9 mouse cellular contexts compared by ENCODE assay signal in the genomic region with DNA sequence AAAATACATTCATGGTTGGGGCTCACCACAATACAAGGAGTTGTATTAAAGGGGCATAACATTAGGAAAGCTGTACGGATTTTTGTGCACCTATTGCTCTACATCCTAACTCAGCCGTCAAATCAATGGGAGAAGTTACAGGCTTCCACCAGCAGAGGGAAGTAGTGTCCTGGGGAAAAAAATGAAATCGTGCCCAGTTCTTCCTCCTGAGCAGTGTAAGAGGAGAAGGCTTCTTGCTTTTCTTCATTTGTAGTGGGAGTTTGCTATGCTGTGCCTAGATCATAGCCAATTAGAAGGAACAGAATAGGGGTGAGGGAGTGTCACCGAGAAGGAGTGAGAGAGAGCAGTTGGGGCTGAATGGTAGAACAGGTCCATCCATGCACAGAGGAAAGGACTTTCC.
DNase-seq lines count a peak whose midpoint lies in the region; ATAC-seq and TF ChIP-seq lines count a peak whose summit lies in the region.
"Had no signal": no experiment of that assay in that cellular context is flagged by ENCODE, and none has a peak within 500 bp of the region (broad histone marks: within the 10 kb centered on the region; RNA-seq: fewer than 3 reads in every experiment).

No protein-coding gene starts in this region.

- H3K27ac ChIP-seq in cerebellum, adult 2 months (ENCODE audit: insufficient read depth, low read length) = no peak overlapping the region
- no peak overlapping the region for H3K27ac ChIP-seq in forebrain, embryonic 16.5 days (ENCODE audit: low read length)
- no peak overlapping the region for H3K27ac ChIP-seq in hindbrain, embryonic 11.5 days (ENCODE audit: low read depth, low read length)
- no peak overlapping the region for H3K27ac ChIP-seq in layer of hippocampus, adult 2 months
- H3K27ac ChIP-seq: macrophage had no signal

- H3K27me3 ChIP-seq in Patski = no peaks in the 10 kb centered on the region
- no peaks in the 10 kb centered on the region for H3K27me3 ChIP-seq in cerebellum, adult 2 months (ENCODE audit: control insufficient read depth, insufficient read depth, low read length)
- no peaks in the 10 kb centered on the region for H3K27me3 ChIP-seq in forebrain, embryonic 16.5 days (replicated peaks; ENCODE audit: control insufficient read depth, insufficient read depth, low read length)
- no peaks in the 10 kb centered on the region for H3K27me3 ChIP-seq in hindbrain, embryonic 11.5 days (ENCODE audit: control insufficient read depth, insufficient read depth, low read length)

- TF ChIP-seq CTCF in Patski (IDR thresholded peaks at IDR 0.05) = peak; percentile 52
- TF ChIP-seq CTCF in cerebellum, adult 2 months (IDR thresholded peaks at IDR 0.05; ENCODE audit: borderline replicate concordance, insufficient read depth, low read depth, low read length) = peak; percentile 51
- TF ChIP-seq CTCF in layer of hippocampus, adult 2 months (conservative IDR thresholded peaks at IDR 0.05) = peak; percentile 95
- TF ChIP-seq CTCF in lung, adult 2 months (IDR thresholded peaks at IDR 0.05; ENCODE audit: insufficient read depth, low read length) = peak; percentile 43

- no peak for TF ChIP-seq POLR2A in cerebellum, adult 2 months (IDR thresholded peaks at IDR 0.05; ENCODE audit: borderline replicate concordance, insufficient read depth, low read length)
- no peak for TF ChIP-seq POLR2A in lung, adult 2 months (IDR thresholded peaks at IDR 0.05; ENCODE audit: borderline replicate concordance, extremely low read depth, low read depth, low read length)

- H3K4me2 ChIP-seq in forebrain, embryonic 16.5 days (ENCODE audit: low read length) = no peak overlapping the region
- no peak overlapping the region for H3K4me2 ChIP-seq in hindbrain, embryonic 11.5 days (replicated peaks; ENCODE audit: low read depth, low read length)

- no peak overlapping the region for H3K9ac ChIP-seq in forebrain, embryonic 16.5 days (replicated peaks; ENCODE audit: low read depth, low read length)
- no peak overlapping the region for H3K9ac ChIP-seq in hindbrain, embryonic 11.5 days (ENCODE audit: low read depth, low read length)

- CTCF ChIA-PET in Patski (lab: Charles Lee) = interaction anchor here (0.8 to 1.4 kb wide), 4 partner anchors 81 to 155 kb away, joined by 3 to 5 read pairs (median 5); no protein-coding TSS in a partner anchor

- DNase-seq in Patski (ENCODE audit: low read depth, low spot score) = no peak
- DNase-seq in cerebellum, adult 2 months = peak; percentile 25
- DNase-seq in hindbrain, embryonic 11.5 days (ENCODE audit: low spot score) = peak; percentile 77
- peak; percentile 46 to 73 for DNase-seq in layer of hippocampus, adult 2 months (ENCODE audit: low spot score in 2 of 2)
- DNase-seq in lung, adult 2 months = peak; percentile 21
- DNase-seq in ovary, postnatal 36 days (ENCODE audit: low spot score) = peak; percentile 13

- no peaks in the 10 kb centered on the region for H3K9me3 ChIP-seq in forebrain, embryonic 16.5 days (ENCODE audit: control insufficient read depth, low read length)
- H3K9me3 ChIP-seq in hindbrain, embryonic 11.5 days (ENCODE audit: control insufficient read depth, low read length) = no peaks in the 10 kb centered on the region

- H3K4me3 ChIP-seq in cerebellum, adult 2 months (replicated peaks; ENCODE audit: insufficient read depth, low read depth, low read length) = no peak overlapping the region
- no peak overlapping the region for H3K4me3 ChIP-seq in forebrain, embryonic 16.5 days (replicated peaks; ENCODE audit: low read length)
- no peak overlapping the region for H3K4me3 ChIP-seq in hindbrain, embryonic 11.5 days (ENCODE audit: low read depth, low read length)
- no peak overlapping the region for H3K4me3 ChIP-seq in layer of hippocampus, adult 2 months
- no peak overlapping the region for H3K4me3 ChIP-seq in lung, adult 2 months (replicated peaks; ENCODE audit: extremely low read depth, low read depth, low read length)

- in situ Hi-C loops in Patski (cut with MboI; ENCODE audit: low pct_unique_long_range_greater_than_20kb) = loop anchor here (10.0 to 25.0 kb wide), 3 partner anchors 155 to 1062 kb away; partner anchors contain the start of gene Tbc1d23

- POLR2A ChIA-PET in Patski (lab: Charles Lee) = no interaction called here

- no peaks in the 10 kb centered on the region for H3K36me3 ChIP-seq in forebrain, embryonic 16.5 days (ENCODE audit: control insufficient read depth, insufficient read depth)
- H3K36me3 ChIP-seq in hindbrain, embryonic 11.5 days (ENCODE audit: control insufficient read depth, insufficient read depth, low read length) = no peaks in the 10 kb centered on the region

- H3K4me1 ChIP-seq in cerebellum, adult 2 months (ENCODE audit: control insufficient read depth, insufficient read depth, low read length) = no peaks in the 10 kb centered on the region
- no peaks in the 10 kb centered on the region for H3K4me1 ChIP-seq in forebrain, embryonic 16.5 days (replicated peaks; ENCODE audit: control insufficient read depth, insufficient read depth, low read length)
- H3K4me1 ChIP-seq in hindbrain, embryonic 11.5 days (replicated peaks; ENCODE audit: control insufficient read depth, insufficient read depth, low read length) = no peaks in the 10 kb centered on the region
- no peaks in the 10 kb centered on the region for H3K4me1 ChIP-seq in lung, adult 2 months (ENCODE audit: control insufficient read depth, insufficient read depth, low read length)

- 12% methylated on average over 4 of the region's 4 CpGs for WGBS in cerebellum, adult 2 months
- WGBS in forebrain, embryonic 16.5 days = 13% methylated on average over 4 of the region's 4 CpGs
- WGBS in hindbrain, embryonic 11.5 days = 24% methylated on average over 4 of the region's 4 CpGs
- WGBS in lung, adult 2 months = 15% methylated on average over 4 of the region's 4 CpGs

- ATAC-seq in Patski = peak; percentile 47
- ATAC-seq in forebrain, embryonic 16.5 days = peak; percentile 92
- ATAC-seq in hindbrain, embryonic 11.5 days (ENCODE audit: low FRiP score) = peak; percentile 67
- no peak for ATAC-seq in monocyte, adult 5-6 weeks (replicated peaks; ENCODE audit: insufficient number of reproducible peaks, low FRiP score, low TSS enrichment, poor library complexity, severe bottlenecking)

Comparison
In these comparisons a context has a peak if more than half of its experiments do, and no peak if none do; other contexts are left out.
1. CTCF ChIP-seq: peak in every context shown above with its lines; median percentile 95 in layer of hippocampus, adult 2 months; 52 in Patski; 51 in cerebellum, adult 2 months; 43 in lung, adult 2 months.